Comparison of ENCODE assay signal across 8 mouse cellular contexts in the genomic region with DNA sequence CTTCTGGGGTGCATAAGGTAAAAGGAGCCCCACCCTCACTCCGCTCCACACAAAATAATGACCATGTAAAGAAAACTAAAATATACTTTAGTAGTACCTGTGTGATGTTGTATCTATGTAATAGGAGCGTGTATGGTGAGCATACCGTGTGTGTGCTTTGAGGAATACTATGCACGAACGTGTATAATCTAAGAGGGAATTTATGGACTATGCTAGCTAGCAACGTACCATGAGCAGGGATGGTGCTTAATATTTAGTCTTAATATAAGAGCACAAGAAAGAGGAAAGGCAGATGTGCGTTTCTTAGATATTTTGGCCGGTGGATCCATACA. TPM values are rescaled to one million over a fixed set of nuclear protein-coding genes. Genes with fewer than 3 reads are reported as not detected.
A peak's percentile ranks its signal among the peaks of the same experiment; 100 is the strongest.
DNase-seq lines count a peak whose midpoint lies in the region; ATAC-seq and TF ChIP-seq lines count a peak whose summit lies in the region.

No protein-coding gene starts in this region.

- peaks cover 3% of the 10 kb centered on the region; the same call in 1 of the 2 replicates for H3K4me1 ChIP-seq in embryonic facial prominence, embryonic 11.5 days (ENCODE audit: control insufficient read depth, insufficient read depth, low read length)

- peak overlapping the region; percentile 62 for H3K4me2 ChIP-seq in embryonic facial prominence, embryonic 11.5 days (ENCODE audit: low read depth, low read length)
- peak overlapping the region; percentile 94 for H3K4me2 ChIP-seq in myocyte (ENCODE audit: low read depth)

- peak overlapping the region; percentile 85 for H3K27ac ChIP-seq in left cerebral cortex, adult 2 months
- peak overlapping the region; percentile 92; the same call in 1 of the 2 replicates for H3K27ac ChIP-seq in embryonic facial prominence, embryonic 11.5 days (replicated peaks; ENCODE audit: low read depth, low read length)

- H3K79me2 ChIP-seq in myocyte (ENCODE audit: control insufficient read depth, insufficient read depth) = peaks cover 27% of the 10 kb centered on the region

- peak overlapping the region; percentile 46 for H3K9ac ChIP-seq in embryonic facial prominence, embryonic 11.5 days (replicated peaks; ENCODE audit: low read length)

- no peaks in the 10 kb centered on the region for H3K9me3 ChIP-seq in embryonic facial prominence, embryonic 11.5 days (replicated peaks; ENCODE audit: control insufficient read depth, low read length)

- intact Hi-C loops in left cerebral cortex, adult 2 months (cut with DNase I) = loop anchor here (2.0 to 10.0 kb wide), 7 partner anchors 126 to 554 kb away; a partner anchor contains a TSS

- peak overlapping the region; percentile 90 for H3ac ChIP-seq in myocyte (ENCODE audit: control insufficient read depth, insufficient read length)

- TF ChIP-seq CTCF in left cerebral cortex, adult 2 months (IDR thresholded peaks at IDR 0.05) = no peak

- ATAC-seq in embryonic facial prominence, embryonic 11.5 days (replicated peaks; ENCODE audit: insufficient number of reproducible peaks, low FRiP score, low TSS enrichment, low read depth) = peak; percentile 58
- ATAC-seq in inflammation-experienced regulatory T-cells, adult 6 months = peak; percentile 25

- H3K4me3 ChIP-seq in left cerebral cortex, adult 2 months = peak overlapping the region; percentile 90
- peak overlapping the region; percentile 88 for H3K4me3 ChIP-seq in embryonic facial prominence, embryonic 11.5 days (ENCODE audit: low read depth, low read length)
- H3K4me3 ChIP-seq in myocyte = peak overlapping the region; percentile 87

- TF ChIP-seq POLR2A in myocyte (IDR thresholded peaks at IDR 0.05; ENCODE audit: insufficient read length, low read depth) = no peak

- no peaks in the 10 kb centered on the region for H3K27me3 ChIP-seq in embryonic facial prominence, embryonic 11.5 days (ENCODE audit: control insufficient read depth, insufficient read depth, low read length)
- H3K27me3 ChIP-seq in myocyte (ENCODE audit: control insufficient read depth, insufficient read depth, insufficient read length) = no peaks in the 10 kb centered on the region

- WGBS in embryonic facial prominence, embryonic 11.5 days = 4% methylated on average over 8 of the region's 8 CpGs

- no peaks in the 10 kb centered on the region for H3K36me3 ChIP-seq in embryonic facial prominence, embryonic 11.5 days (replicated peaks; ENCODE audit: control insufficient read depth, insufficient read depth, low read depth, low read length)
- no peaks in the 10 kb centered on the region for H3K36me3 ChIP-seq in myocyte (ENCODE audit: control insufficient read depth, insufficient read depth)

- no peak for DNase-seq in left cerebral cortex, adult 2 months (ENCODE audit: extremely low spot score in 1 of 2, low spot score in 2 of 2)
- DNase-seq in left cerebral cortex, adult 11 months (ENCODE audit: low spot score) = no peak
- DNase-seq in embryonic facial prominence, embryonic 11.5 days (ENCODE audit: low spot score) = no peak
- no peak for DNase-seq in B cell, adult 2 months
- DNase-seq in layer of hippocampus, postnatal 36 days = no peak
- DNase-seq in urinary bladder, postnatal 10 days (ENCODE audit: low spot score) = no peak

TF ChIP-seq in myocyte, 11 proteins besides CTCF, POLR2A, EP300 and RAD21:
- no peak for TF ChIP-seq USF1 (IDR thresholded peaks at IDR 0.05; ENCODE audit: low read depth)
- no peak for TF ChIP-seq TCF3 (IDR thresholded peaks at IDR 0.05; ENCODE audit: insufficient read length, low read depth)
- no peak for TF ChIP-seq POLR2AphosphoS2 (IDR thresholded peaks at IDR 0.05; ENCODE audit: insufficient read length, low read depth)
- TF ChIP-seq TCF12 (IDR thresholded peaks at IDR 0.05; ENCODE audit: insufficient read depth, poor library complexity, severe bottlenecking) = no peak
TF ChIP-seq in myocyte: peak in this region for 0.

RNA-seq across cellular contexts. Expression of a gene that starts 0.5 kb away (rescaled TPM):
- total RNA-seq in left cerebral cortex, adult 2 months (2021) = 10 to 100 TPM; 12.2 to 13.1 TPM
- polyA plus RNA-seq in embryonic facial prominence, embryonic 11.5 days (2014; fragmentation: Nextera tagmentation; extraction: Ambion mirVana) = 35.7 and 41.1 TPM in 2 replicates
- 10 to 100 TPM; 93.2 to 96.1 (median 94.8) TPM for polyA plus RNA-seq in inflammation-experienced regulatory T-cells, adult 6 months (2017; shearing (Covaris generic))
- 18.6 TPM for polyA plus RNA-seq in myocyte (2012; fragmentation: generic; extraction: Trizol)
- 10 to 100 TPM; 17.2 to 17.4 TPM for total RNA-seq in layer of hippocampus, postnatal 36 days (2021)

RNA-seq across cellular contexts. Expression of a gene that starts 51.0 kb away (rescaled TPM):
- total RNA-seq in left cerebral cortex, adult 2 months (2021) = under 1 TPM; 0.61 to 0.72 TPM
- polyA plus RNA-seq in embryonic facial prominence, embryonic 11.5 days (2014; fragmentation: Nextera tagmentation; extraction: Ambion mirVana) = 0.63 and 1.6 TPM in 2 replicates
- under 1 TPM in 1 of 3 experiments, not detected in 2; 0.20 TPM for polyA plus RNA-seq in inflammation-experienced regulatory T-cells, adult 6 months (2017; shearing (Covaris generic))
- polyA plus RNA-seq in myocyte (2012; fragmentation: generic; extraction: Trizol) = 141 TPM
- under 1 TPM; 0.47 to 0.86 TPM for total RNA-seq in layer of hippocampus, postnatal 36 days (2021)

RNA-seq across cellular contexts. Expression of a gene that starts 51.6 kb away (rescaled TPM):
- total RNA-seq in left cerebral cortex, adult 2 months (2021) = not detected
- polyA plus RNA-seq in embryonic facial prominence, embryonic 11.5 days (2014; fragmentation: Nextera tagmentation; extraction: Ambion mirVana) = not detected in 2 replicates
- 10 to 100 TPM; 14.4 to 15.4 (median 15.0) TPM for polyA plus RNA-seq in inflammation-experienced regulatory T-cells, adult 6 months (2017; shearing (Covaris generic))
- not detected for polyA plus RNA-seq in myocyte (2012; fragmentation: generic; extraction: Trizol)
- total RNA-seq in layer of hippocampus, postnatal 36 days (2021) = not detected

Comparison
In these comparisons a context has a peak if more than half of its experiments do, and no peak if none do; other contexts are left out.
1. RNA of a gene that starts 51.0 kb away (polyA plus RNA-seq): 141 TPM in myocyte (single experiment); 0.63 to 1.6 TPM in embryonic facial prominence, embryonic 11.5 days and 0.20 TPM in inflammation-experienced regulatory T-cells, adult 6 months; every median in the first group is over 10 times any median in the second.
2. RNA of a gene that starts 51.6 kb away (polyA plus RNA-seq): 14.4 to 15.4 TPM in inflammation-experienced regulatory T-cells, adult 6 months; not detected in embryonic facial prominence, embryonic 11.5 days and not detected in myocyte (single experiment); every median in the first group is over 10 times any median in the second.
3. Peak in every context shown above with its lines, with median percentiles within 50 percentile points of each other: H3K4me3 ChIP-seq.